Mouse (Mus musculus): ENCODE data around the gene Ndufc1. TPM values are rescaled to one million over a fixed set of nuclear protein-coding genes. Genes with fewer than 3 reads are reported as not detected.
"Not testable (repeated sequence)": the region's sequence is repeated elsewhere in the genome, so short reads cannot be mapped to it uniquely, and the experiment has no call there.

The Ndufc1 gene
- total RNA-seq, 2 experiments from 2014 or later, result 2.5 to 43.2 TPM

GRCm38 (mm10) chr3:51397700-51398299 lies 11.0 kb downstream of the Ndufc1 start:
- no peak for ATAC-seq (replicated peaks; ENCODE audit: low FRiP score, poor library complexity, severe bottlenecking)

GRCm38 (mm10) chr3:51396219-51397068 lies 12.3 kb downstream of the Ndufc1 start, which contains the start of gene Mgarp:
TSS of gene Mgarp (minus strand) at chr3:51396738.
- ATAC-seq (replicated peaks; ENCODE audit: low FRiP score, poor library complexity, severe bottlenecking), result peak; percentile 75

- ATAC-seq (replicated peaks; ENCODE audit: low FRiP score, poor library complexity, severe bottlenecking), result no peak
Observed at GRCm38 (mm10) chr3:51395461-51396145, 13.2 kb downstream of the Ndufc1 start.

- no peak for ATAC-seq (replicated peaks; ENCODE audit: low FRiP score, poor library complexity, severe bottlenecking)
Observed at GRCm38 (mm10) chr3:51394881-51395280, 13.9 kb downstream of the Ndufc1 start.

- no peak for ATAC-seq (replicated peaks; ENCODE audit: low FRiP score, poor library complexity, severe bottlenecking)
Observed at GRCm38 (mm10) chr3:51393651-51394050, 15.1 kb downstream of the Ndufc1 start.

- not testable (repeated sequence) for ATAC-seq (replicated peaks; ENCODE audit: low FRiP score, poor library complexity, severe bottlenecking)
Observed at GRCm38 (mm10) chr3:51393018-51393417, 15.8 kb downstream of the Ndufc1 start.

- no peak for ATAC-seq (replicated peaks; ENCODE audit: low FRiP score, poor library complexity, severe bottlenecking)
Observed at GRCm38 (mm10) chr3:51391591-51391990, 17.2 kb downstream of the Ndufc1 start.

- ATAC-seq (replicated peaks; ENCODE audit: low FRiP score, poor library complexity, severe bottlenecking), result no peak
Observed at GRCm38 (mm10) chr3:51391095-51391494, 17.7 kb downstream of the Ndufc1 start.

GRCm38 (mm10) chr3:51388904-51389303 lies 19.9 kb downstream of the Ndufc1 start:
- peak; percentile 61 for ATAC-seq (replicated peaks; ENCODE audit: low FRiP score, poor library complexity, severe bottlenecking)

GRCm38 (mm10) chr3:51387868-51388381 lies 20.9 kb downstream of the Ndufc1 start:
- no peak for ATAC-seq (replicated peaks; ENCODE audit: low FRiP score, poor library complexity, severe bottlenecking)

- no peak for ATAC-seq (replicated peaks; ENCODE audit: low FRiP score, poor library complexity, severe bottlenecking)
Observed at GRCm38 (mm10) chr3:51387134-51387451, 21.7 kb downstream of the Ndufc1 start.

GRCm38 (mm10) chr3:51386441-51387133 lies 22.2 kb downstream of the Ndufc1 start:
- ATAC-seq (replicated peaks; ENCODE audit: low FRiP score, poor library complexity, severe bottlenecking), result no peak

- ATAC-seq (replicated peaks; ENCODE audit: low FRiP score, poor library complexity, severe bottlenecking), result no peak
Observed at GRCm38 (mm10) chr3:51383409-51383808, 25.4 kb downstream of the Ndufc1 start.

- no peak for ATAC-seq (replicated peaks; ENCODE audit: low FRiP score, poor library complexity, severe bottlenecking)
Observed at GRCm38 (mm10) chr3:51380660-51381014, 28.2 kb downstream of the Ndufc1 start.

- ATAC-seq (replicated peaks; ENCODE audit: low FRiP score, poor library complexity, severe bottlenecking), result no peak
Observed at GRCm38 (mm10) chr3:51379786-51380659, 28.8 kb downstream of the Ndufc1 start.

GRCm38 (mm10) chr3:51378665-51378946 lies 30.2 kb downstream of the Ndufc1 start:
- no peak; the same call in 1 of the 2 replicates for ATAC-seq (replicated peaks; ENCODE audit: low FRiP score, poor library complexity, severe bottlenecking)

- ATAC-seq (replicated peaks; ENCODE audit: low FRiP score, poor library complexity, severe bottlenecking), result peak; percentile 71
Observed at GRCm38 (mm10) chr3:51377878-51378664, 30.7 kb downstream of the Ndufc1 start.

Measured in erythroblast, adult 5-6 weeks (primary cell).